Mouse (Mus musculus) ES-Bruce4 (cell line): ENCODE results near the gene Cisd3.

ENCODE experiments used
- CTCF ChIP-seq: IDR thresholded peaks from one replicate; pipeline ENCODE4 v1.8.1; 2011; ENCODE audit warnings: low read depth, low read length
- EP300 ChIP-seq: IDR thresholded peaks from 2 replicates; pipeline ENCODE4 v1.6.1; 2011; ENCODE audit warnings: low read depth, low read length; ENCODE audit not compliant: insufficient read depth
- POLR2A ChIP-seq: IDR thresholded peaks from one replicate; pipeline ENCODE4 v1.8.1; 2011; ENCODE audit warnings: low read length; ENCODE audit not compliant: insufficient read depth

DNA sequence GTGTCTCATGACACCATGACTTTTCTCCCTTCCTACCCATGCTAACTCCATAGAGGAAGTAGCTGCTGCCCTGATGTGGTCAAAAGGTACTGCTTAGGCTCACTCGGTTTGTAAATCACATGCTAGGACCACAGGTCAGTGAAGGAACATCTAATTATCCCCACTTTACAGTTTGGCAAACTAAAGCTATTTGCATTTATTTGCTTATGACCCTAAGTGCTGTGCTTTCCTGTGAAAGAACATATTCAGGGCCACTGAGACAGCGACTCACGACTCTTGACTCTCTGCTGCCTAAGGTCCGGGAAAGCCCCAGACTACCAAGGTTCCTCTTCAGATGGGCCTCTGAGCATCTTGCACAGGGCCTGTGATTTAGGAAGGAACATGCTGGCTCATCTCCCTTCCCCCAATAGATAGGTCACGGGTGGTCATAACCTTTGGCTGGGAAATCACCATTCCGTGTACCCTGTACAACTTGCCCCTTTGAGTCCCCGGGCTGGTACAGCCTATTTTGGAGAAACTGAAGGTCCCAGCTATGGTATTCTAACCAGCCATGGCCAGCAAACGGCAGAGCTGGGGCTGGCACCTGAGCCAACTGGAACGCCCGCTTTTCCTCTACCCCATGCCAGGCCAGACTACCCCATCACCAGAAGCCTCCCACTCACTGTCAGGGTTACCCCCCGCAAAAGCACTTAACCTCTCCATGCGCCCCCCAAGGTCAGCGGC lies 26.2 kb upstream of the Cisd3 start:
- no peak for TF ChIP-seq POLR2A
- no peak for TF ChIP-seq CTCF
- TF ChIP-seq EP300, result no peak
